15 mouse cellular contexts compared by ENCODE assay signal in genomic region chr13:54375497-54376495, GRCm38 (mm10). TPM values are rescaled to one million over a fixed set of nuclear protein-coding genes. Genes with fewer than 3 reads are reported as not detected.
DNase-seq lines count a peak whose midpoint lies in the region; ATAC-seq and TF ChIP-seq lines count a peak whose summit lies in the region.
"Had no signal": no experiment of that assay in that cellular context is flagged by ENCODE, and none has a peak within 500 bp of the region (broad histone marks: within the 10 kb centered on the region; RNA-seq: fewer than 3 reads in every experiment).

No protein-coding gene starts in this region.

- TF ChIP-seq CTCF in layer of hippocampus, adult 2 months (conservative IDR thresholded peaks at IDR 0.05), result no peak

- peaks cover 12% of the 10 kb centered on the region for H3K27me3 ChIP-seq in kidney, embryonic 16.5 days (ENCODE audit: insufficient read depth, low read length)

- H3K36me3 ChIP-seq in kidney, embryonic 16.5 days (ENCODE audit: insufficient read depth, low read length), result no peaks in the 10 kb centered on the region
- H3K36me3 ChIP-seq: liver, embryonic 12.5 days had no signal

- H3K4me3 ChIP-seq in layer of hippocampus, adult 2 months, result no peak overlapping the region
- no peak overlapping the region for H3K4me3 ChIP-seq in kidney, embryonic 16.5 days (ENCODE audit: low read length)
- H3K4me3 ChIP-seq: liver, embryonic 12.5 days; midbrain, embryonic 13.5 days had no signal

- no peak overlapping the region for H3K4me2 ChIP-seq in kidney, embryonic 16.5 days (replicated peaks; ENCODE audit: low read depth, low read length)
- H3K4me2 ChIP-seq: liver, embryonic 12.5 days; midbrain, embryonic 13.5 days had no signal

- ATAC-seq in kidney, embryonic 16.5 days (ENCODE audit: low FRiP score, low TSS enrichment), result no peak
- ATAC-seq: inflammation-experienced regulatory T-cells, adult 6 months; liver, embryonic 12.5 days; midbrain, embryonic 13.5 days had no signal

- 51% methylated on average over 11 of the region's 11 CpGs for WGBS in kidney, embryonic 16.5 days

- DNase-seq in layer of hippocampus, adult 2 months (ENCODE audit: low spot score in 2 of 2), result no peak
- no peak for DNase-seq in layer of hippocampus, postnatal 14 days (ENCODE audit: low spot score in 2 of 2)
- peak; percentile 16 for DNase-seq in 3T3-L1 (ENCODE audit: low read depth, low spot score)
- DNase-seq in 416B (ENCODE audit: low read depth), result peak; percentile 12
- peak; percentile 66 for DNase-seq in cerebellum, adult 9-11 months
- no peak for DNase-seq in adipocyte (ENCODE audit: low spot score)
- DNase-seq: gastrocnemius, postnatal 36 days; layer of hippocampus, postnatal 36 days; left cerebral cortex, postnatal 4 days; right cerebral cortex, adult 18-20 months; thymus, adult 18-20 months had no signal

- H3K9ac ChIP-seq in kidney, embryonic 16.5 days (replicated peaks; ENCODE audit: low read length), result no peak overlapping the region
- H3K9ac ChIP-seq: liver, embryonic 12.5 days; midbrain, embryonic 13.5 days had no signal

- peaks cover 14% of the 10 kb centered on the region for H3K4me1 ChIP-seq in kidney, embryonic 16.5 days (ENCODE audit: insufficient read depth, low read length)

- no peaks in the 10 kb centered on the region for H3K9me3 ChIP-seq in kidney, embryonic 16.5 days (ENCODE audit: low read length)
- H3K9me3 ChIP-seq: liver, embryonic 12.5 days; midbrain, embryonic 13.5 days had no signal

- peak overlapping the region; percentile 89; the same call in 1 of the 2 replicates for H3K27ac ChIP-seq in layer of hippocampus, adult 2 months
- H3K27ac ChIP-seq in kidney, embryonic 16.5 days (ENCODE audit: low read length), result no peak overlapping the region
- H3K27ac ChIP-seq: liver, embryonic 12.5 days; midbrain, embryonic 13.5 days had no signal

RNA-seq across cellular contexts. Expression of gene Cplx2, which starts 4.6 kb away (rescaled TPM):
- 1,000 to 10,000 TPM; 1,009 to 1,066 TPM for total RNA-seq in layer of hippocampus, adult 2 months (2021)
- 100 to 1,000 TPM; 818 to 860 TPM for total RNA-seq in layer of hippocampus, postnatal 14 days (2021)
- polyA plus RNA-seq in kidney, embryonic 16.5 days (2015; fragmentation: Nextera tagmentation; extraction: Ambion mirVana), result 5.8 and 6.0 TPM in 2 replicates
- polyA plus RNA-seq: inflammation-experienced regulatory T-cells, adult 6 months had no signal

Comparison
In these comparisons a context has a peak if more than half of its experiments do, and no peak if none do; other contexts are left out.
1. DNase-seq: peak in 3T3-L1 (single experiment), 416B (single experiment) and cerebellum, adult 9-11 months (single experiment); none in layer of hippocampus, adult 2 months (0 of 2), layer of hippocampus, postnatal 14 days (0 of 2) and adipocyte (single experiment).